Mouse (Mus musculus) monocyte, adult 59 days (primary cell): Measurements from ENCODE around the gene Bcat1. TPM values are rescaled to one million over a fixed set of nuclear protein-coding genes. Genes with fewer than 3 reads are reported as not detected.

Experiments used
- total RNA-seq, 2 experiments: library from RNA; stranded (reverse); gene quantifications; one replicate each; pipeline ENCODE4 v1.2.4; 2023

Gene Bcat1
- total RNA-seq, result not detected

DNA sequence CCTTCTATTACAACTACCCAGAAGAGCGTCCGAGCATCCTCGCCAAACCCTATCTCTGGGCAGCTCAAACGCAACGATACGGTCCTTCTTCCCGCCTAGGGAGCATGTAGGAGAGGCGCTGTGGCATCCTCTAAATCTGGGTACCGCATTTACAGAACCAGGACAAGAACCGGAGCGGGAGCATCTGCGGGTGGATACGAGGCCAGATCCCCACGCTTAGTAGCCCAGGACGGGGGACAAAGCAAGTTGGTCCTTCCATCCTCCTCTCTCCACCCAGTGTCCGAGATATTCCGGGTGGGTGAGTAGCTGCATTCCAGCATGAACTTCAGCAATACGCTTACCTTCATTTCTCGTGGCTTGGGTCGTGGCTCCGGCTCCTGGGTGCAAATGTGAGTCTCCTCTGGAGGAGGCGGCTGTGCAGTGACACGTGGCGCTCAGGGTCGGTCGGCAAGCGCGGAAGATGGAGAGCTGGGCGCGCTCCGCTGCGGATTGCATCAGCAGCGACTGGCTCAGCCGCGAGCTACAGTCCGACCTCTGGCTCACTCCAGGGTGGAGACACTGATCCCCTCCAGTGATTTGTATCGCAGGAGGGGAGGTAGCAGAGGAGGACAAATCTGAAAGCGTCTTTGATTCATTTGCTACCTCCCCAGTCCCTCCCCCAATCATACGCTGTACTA lies at the start of gene Bcat1:
TSS of gene Bcat1 (minus strand) at position 637 of the 677 bp plus-strand sequence.

DNA sequence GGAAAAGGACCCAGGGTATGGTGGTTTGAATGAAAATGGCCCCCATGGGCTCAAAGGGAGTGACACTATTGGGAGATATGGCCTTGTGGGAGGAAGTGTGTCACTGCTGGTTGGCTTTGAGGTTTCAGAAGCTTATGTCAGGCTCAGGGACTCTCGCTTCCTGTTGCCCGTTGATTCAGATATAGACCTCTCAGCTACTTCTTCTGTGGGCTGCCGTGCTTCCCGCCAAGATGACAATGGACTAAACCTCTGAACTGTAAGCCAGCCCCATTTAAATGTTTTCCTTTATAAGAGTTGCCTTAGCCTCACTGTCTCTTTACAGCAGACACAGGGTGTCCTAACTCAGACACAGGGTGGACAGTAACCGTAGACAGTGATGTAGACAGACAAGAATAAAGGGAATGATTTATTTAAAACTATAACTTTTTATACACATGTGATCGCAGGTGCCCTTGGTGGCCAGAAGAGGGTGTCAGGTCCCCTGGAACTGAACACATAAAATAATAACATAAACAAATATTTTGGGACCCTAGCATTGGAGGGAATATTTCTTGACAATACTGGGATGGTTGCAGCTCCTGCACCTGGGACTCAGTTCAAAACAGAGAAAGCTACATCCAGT lies 39.6 kb upstream of the Bcat1 start, which contains the start of gene Lrmp:
TSS of gene Lrmp (plus strand) at position 178 of the 622 bp plus-strand sequence.

Other genes with a start within 250 kb of the Bcat1 start
- 100 to 1,000 TPM; 161 to 175 TPM for gene Lrmp, start 39.5 kb upstream of the Bcat1 start, total RNA-seq
- under 1 TPM; 0.42 to 0.70 TPM for gene Casc1, start 134.8 kb upstream of the Bcat1 start, total RNA-seq
- 10 to 100 TPM; 12.4 to 13.1 TPM for gene Etfrf1, start 134.9 kb upstream of the Bcat1 start, total RNA-seq
- 100 to 1,000 TPM; 106 to 108 TPM for gene Kras, start 174.1 kb upstream of the Bcat1 start, total RNA-seq